Mouse (Mus musculus): ENCODE measurements around the gene Nkd1.

The Nkd1 gene

DNA sequence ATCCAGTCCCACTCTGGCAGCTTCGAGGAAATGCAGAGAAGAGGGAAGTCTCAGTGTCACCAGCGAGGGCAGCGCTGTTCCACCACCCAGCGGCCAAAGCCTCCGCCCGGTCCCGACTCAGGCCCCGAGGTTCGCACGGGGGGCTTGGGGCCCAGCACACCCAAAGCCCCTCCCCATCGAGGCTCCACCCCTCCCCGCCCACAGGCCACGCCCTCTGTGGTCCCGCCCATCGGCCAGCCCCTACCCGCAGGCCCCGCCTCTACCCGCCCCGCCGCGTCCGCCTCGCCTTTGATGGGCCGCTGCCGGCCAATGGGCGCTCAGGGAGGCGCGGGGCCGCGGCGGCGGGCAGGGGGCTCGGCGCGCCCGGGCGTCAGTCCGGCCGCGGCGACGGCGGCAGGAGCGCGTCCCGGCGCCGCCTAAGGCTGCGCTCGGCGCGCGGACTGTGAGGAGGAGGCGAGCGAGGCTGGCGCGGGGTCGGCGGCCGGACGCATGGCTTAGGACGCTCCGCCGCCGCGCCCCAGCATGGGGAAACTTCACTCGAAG lies at the start of gene Nkd1:
Gene Nkd1 (plus strand): TSS at position 370 of the 543 bp plus-strand sequence.
- peak; percentile 98 for DNase-seq

DNA sequence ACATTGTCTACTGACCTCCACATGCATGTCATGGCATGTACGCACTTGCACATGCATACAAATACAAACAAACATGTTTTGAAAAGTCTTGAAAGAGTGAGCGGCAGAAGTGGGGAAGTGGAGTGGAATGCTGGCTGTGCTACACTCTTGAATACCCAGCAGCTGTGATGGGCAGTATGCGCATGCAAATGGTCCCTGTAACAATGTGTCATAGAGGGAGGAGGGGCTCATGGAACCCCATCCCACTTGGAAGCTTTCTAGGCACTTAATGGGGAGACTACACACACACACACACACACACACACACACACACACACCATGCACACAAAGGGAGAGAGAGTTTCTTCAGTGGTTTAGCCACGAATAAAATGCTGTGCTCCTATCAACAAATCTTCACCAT lies 39.9 kb upstream of the Nkd1 start:
- no peak for DNase-seq

GRCm38 (mm10) chr8:88488391-88488829 lies 32.7 kb upstream of the Nkd1 start:
- DNase-seq = no peak

GRCm38 (mm10) chr8:88494076-88494475 lies 27.1 kb upstream of the Nkd1 start:
- no peak for DNase-seq

- DNase-seq = no peak
Measured at GRCm38 (mm10) chr8:88495071-88495805, 25.9 kb upstream of the Nkd1 start.

GRCm38 (mm10) chr8:88502143-88502542 lies 19.0 kb upstream of the Nkd1 start:
- no peak for DNase-seq

DNA sequence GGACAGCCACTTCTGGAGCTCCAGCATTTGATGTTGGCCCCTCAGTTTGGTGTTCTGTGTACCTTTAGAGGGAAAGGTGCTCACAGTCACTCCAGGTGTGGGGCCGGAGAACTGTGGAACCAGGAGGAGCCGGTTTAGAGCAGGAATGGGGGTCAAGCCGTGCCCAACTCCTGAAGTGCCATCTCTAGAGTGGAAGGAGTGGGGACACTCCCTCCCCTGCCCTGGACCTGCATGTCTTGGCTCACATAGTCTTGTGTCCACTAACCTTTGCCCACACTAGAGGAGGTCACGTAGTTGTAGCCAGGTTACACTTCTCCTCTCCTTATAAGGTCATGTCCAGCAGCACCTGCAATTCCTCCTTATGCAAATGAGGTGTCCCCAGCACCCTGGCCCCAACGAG lies 14.2 kb upstream of the Nkd1 start:
- no peak for DNase-seq

GRCm38 (mm10) chr8:88511061-88511460 lies 10.1 kb upstream of the Nkd1 start:
- no peak for DNase-seq

DNA sequence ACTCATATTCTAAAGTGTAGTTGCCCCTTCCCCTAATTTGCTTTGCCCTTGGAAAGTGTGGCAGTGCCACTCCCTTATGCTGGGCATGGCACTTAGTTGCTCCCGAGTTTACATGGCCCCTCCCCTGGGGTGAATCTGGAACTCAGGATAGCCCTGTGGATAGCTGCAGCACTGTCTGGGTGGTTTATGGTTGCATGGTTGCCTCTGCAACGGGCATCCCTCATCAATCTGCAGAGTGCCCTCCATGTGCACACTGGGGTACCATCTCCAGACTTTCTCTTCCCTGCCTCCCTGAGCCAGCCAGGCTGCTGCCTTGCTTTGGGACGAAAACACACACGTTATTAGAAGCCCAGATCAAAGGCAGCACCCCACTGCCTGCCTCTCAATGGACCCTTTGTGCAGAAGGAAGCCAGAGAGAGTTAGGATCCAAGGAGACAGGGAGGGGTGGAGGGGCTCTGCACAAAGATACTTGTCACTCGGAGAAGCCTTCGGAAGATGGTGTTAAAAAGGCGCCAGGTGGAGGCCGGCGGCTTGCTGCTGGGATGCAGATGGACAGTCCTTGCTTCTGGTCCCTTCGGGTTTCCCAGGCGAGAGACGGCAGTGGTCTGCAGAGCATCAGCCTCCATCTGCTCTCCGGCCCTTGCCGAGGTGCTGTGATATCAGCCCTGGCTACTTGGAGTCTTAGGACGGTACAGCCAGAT lies 8.9 kb upstream of the Nkd1 start:
- no peak for DNase-seq

GRCm38 (mm10) chr8:88518047-88518446 lies 3.1 kb upstream of the Nkd1 start:
- no peak for DNase-seq

GRCm38 (mm10) chr8:88520381-88520780 lies 773 bp upstream of the Nkd1 start:
- DNase-seq = no peak

DNA sequence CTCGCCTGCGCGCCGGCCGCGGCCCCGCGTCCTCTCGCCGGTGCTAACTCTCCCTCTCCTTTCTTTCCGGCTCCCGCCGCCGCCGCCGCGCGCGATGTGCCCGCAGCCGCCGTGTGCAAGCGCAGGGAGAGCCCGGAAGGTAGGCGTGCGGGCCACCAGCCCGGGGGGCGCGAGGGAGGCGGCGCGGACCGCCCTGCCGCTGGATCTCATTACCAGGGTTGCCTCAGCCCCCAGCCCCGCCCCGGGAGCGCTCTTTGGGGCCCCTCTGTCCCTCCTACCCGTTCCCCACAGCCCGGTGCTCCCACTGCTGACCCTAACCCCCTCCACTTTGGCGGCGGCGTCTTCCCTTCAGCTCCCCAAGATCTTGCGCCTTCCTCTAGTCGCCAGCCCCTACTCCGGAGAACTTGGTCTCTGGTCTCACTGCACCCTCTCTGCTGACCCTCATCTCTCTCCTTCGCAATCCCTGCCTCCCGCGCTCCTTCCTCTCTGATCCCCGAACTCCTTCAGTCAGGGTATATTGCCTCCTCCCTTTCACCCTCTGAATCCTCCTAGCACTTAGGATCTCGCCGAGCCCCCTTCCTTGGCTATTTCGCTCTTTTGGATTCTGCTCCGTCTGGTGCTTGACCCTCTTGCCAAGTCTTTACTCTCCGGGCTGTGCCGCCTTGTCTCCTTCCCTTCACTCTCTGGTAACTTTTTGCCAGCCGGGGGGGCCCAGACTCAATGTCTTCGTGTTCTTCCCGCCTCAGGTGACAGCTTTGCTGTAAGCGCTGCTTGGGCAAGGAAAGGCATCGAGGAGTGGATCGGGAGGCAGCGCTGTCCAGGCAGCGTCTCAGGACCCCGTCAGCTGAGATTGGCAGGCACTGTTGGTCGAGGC lies 624 bp downstream of the Nkd1 start:
- peak; percentile 92 for DNase-seq

- no peak for DNase-seq
Measured at GRCm38 (mm10) chr8:88522433-88523030, 1.4 kb downstream of the Nkd1 start.

GRCm38 (mm10) chr8:88523621-88524020 lies 2.5 kb downstream of the Nkd1 start:
- DNase-seq = no peak

GRCm38 (mm10) chr8:88524132-88524531 lies 3.0 kb downstream of the Nkd1 start:
- DNase-seq = no peak

DNA sequence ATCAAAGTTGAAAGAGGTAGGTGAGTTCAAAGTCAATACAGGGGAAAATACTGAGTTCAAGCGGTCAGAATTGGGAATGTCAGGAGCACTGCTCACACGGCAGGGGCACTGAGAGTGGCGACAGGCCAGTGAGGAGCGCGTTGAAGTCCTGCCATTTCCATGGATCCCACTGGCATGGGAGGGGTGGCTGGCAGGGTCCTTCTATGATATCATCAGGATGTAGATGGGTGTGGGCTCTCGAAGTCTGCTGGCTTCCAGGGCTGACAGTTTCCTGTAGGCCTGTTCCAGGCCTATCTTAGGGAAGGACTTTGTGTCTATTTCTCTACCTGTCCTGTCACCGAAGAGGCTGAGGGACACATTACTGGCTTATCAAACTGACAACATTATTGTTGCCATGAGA lies 3.7 kb downstream of the Nkd1 start:
- DNase-seq = no peak

- no peak for DNase-seq
Measured at GRCm38 (mm10) chr8:88526296-88526695, 5.1 kb downstream of the Nkd1 start.

DNA sequence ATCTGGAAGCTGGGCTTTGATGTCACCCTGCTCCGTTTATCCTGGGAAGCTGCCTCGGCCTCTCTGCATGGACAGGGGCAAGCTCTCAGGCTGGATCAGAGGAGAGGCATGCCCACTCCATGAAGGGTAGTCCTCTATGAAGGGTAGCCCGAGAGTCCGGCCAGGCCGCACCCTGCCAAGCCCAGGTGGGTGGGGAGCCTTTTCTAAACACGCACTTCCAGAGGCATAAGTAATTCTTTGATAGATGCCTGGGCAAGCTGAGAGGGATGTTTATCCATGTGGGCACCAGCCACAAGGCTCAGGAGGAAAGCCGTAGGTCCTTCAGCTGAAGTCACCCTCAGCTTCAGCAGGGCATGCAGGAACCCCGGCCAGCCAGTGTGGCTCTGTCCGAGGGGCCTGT lies 7.0 kb downstream of the Nkd1 start:
- no peak for DNase-seq

DNA sequence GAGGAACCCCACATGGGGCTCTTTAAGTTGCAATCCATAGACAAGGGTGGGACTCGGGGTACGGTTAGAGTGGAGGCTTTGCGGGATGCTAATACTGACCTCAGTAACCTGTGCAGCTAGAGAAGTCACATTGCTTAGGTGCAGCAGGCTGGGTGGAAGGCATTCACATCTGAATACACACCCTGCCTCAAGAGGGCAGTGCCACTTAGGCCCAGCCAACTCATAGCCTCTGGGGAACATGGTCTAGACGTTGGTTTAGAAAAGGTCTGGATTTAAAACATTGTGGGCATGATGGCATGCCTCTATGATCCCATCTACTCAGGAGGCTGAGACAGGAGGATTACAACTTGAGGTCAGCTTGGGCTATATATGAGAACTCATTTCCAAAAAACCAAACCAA lies 8.6 kb downstream of the Nkd1 start:
- DNase-seq = no peak

DNA sequence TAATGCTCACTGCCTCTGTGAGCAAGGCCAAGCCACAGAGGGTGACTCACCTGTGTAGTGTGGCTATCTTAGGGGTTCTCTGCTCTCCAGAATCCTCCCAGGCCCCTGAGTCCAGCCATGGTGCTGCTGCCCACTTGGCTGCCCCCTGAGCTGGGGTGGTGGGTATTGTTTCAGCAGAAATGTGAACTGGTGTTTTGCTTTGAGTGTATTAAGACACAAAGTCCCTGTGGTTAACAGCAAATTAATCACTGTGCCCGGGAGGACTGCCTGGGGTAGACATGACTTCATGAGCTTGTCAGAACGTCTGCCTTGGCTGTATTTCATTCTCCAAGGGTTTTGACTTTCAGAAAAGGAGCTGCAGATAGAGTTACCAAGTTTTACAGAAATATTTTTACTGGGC lies 15.9 kb downstream of the Nkd1 start:
- DNase-seq = no peak

- DNase-seq = peak; percentile 96
Measured at GRCm38 (mm10) chr8:88537998-88538975, 17.1 kb downstream of the Nkd1 start.

DNA sequence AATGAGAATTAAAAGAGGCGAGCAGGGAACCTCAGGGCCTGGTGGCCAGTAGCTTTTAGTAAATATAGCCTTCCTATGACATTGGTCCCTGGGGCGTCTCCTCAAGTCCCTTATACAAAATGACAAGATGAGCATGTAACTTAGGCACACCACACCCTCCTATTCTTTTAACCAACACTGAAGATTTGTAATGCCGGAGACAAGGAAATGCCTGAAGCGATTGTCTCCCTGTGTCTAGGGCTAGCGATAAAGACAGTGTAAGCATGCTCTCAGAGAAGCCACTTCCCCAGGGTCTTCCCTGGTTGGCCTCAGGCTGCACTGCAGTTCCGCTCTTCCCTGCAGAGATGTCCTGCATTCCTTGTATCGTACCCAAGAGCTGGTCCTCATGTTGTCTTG lies 17.8 kb downstream of the Nkd1 start:
- DNase-seq = no peak

Data from heart, adult 11 months (tissue).